Mouse (Mus musculus): ENCODE measurements around the gene Dlk1.
"Not testable (repeated sequence)": the region's sequence is repeated elsewhere in the genome, so short reads cannot be mapped to it uniquely, and the experiment has no call there.

Gene Dlk1

GRCm38 (mm10) chr12:109473575-109473976 lies 21.0 kb downstream of the Dlk1 start:
- no peak for DNase-seq (ENCODE audit: extremely low spot score, low read depth, low spot score)

DNA sequence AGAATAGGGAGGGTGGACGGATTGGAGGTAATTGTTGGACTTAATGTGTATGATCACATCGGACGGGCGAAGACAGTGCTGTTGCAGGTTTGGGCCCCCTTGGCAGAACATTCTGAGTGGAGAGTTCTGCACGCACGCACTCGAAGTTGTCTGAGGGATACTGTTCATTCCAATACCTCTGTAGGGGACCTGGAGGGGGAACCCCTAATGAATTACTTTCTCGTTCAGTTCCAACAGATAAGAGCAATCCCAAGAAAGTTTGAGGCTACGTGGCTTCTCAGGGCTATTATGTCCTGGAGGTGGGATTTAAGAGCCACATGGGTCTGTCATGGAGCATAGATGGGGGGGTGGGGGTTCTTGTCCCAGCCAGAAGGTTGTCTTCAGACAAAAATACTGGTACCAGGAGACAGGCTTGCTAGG lies 21.6 kb downstream of the Dlk1 start:
- DNase-seq (ENCODE audit: extremely low spot score, low read depth, low spot score): no peak

DNA sequence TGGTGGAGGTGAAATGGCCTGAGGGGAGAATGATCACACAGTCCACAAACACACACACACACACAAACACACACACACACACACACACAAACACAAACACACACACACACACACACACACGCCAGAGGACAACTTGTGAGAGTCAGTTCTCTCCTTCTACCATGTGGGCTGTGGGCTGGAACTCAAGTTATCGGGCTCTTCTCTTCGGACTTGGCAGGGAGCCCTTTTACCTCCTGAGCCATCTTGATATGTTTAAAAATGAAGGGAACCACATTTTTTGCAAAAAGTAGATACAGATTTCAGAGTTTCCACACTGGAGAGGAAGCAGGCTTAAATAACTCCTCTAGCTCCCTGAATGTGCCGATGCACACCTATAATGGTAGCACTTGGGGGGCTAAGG lies 22.9 kb downstream of the Dlk1 start:
- DNase-seq (ENCODE audit: extremely low spot score, low read depth, low spot score): no peak

DNA sequence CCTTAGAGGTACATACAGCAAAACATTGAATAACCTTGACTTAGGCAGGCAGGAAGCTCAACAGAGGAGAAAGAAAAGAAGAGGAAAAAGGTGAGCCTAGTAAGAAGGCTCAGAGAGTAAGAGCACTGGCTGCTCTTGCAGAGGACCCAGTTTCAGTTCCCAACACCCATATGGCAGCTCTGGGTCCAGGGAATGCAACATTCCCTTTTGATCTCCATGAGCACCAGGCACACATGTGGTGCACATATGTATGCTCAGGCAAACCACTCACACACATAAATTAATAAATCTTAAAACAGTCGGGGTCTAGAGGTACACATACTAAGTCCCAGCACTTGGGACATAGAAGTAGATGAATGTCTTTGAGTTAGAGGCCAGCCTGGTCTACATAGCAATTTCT lies 33.9 kb downstream of the Dlk1 start:
- not testable (repeated sequence) for DNase-seq (ENCODE audit: extremely low spot score, low read depth, low spot score)

- no peak for DNase-seq (ENCODE audit: extremely low spot score, low read depth, low spot score)
Measured at GRCm38 (mm10) chr12:109491701-109492100, 39.1 kb downstream of the Dlk1 start.

- DNase-seq (ENCODE audit: extremely low spot score, low read depth, low spot score): no peak
Measured at GRCm38 (mm10) chr12:109493381-109493780, 40.8 kb downstream of the Dlk1 start.

DNA sequence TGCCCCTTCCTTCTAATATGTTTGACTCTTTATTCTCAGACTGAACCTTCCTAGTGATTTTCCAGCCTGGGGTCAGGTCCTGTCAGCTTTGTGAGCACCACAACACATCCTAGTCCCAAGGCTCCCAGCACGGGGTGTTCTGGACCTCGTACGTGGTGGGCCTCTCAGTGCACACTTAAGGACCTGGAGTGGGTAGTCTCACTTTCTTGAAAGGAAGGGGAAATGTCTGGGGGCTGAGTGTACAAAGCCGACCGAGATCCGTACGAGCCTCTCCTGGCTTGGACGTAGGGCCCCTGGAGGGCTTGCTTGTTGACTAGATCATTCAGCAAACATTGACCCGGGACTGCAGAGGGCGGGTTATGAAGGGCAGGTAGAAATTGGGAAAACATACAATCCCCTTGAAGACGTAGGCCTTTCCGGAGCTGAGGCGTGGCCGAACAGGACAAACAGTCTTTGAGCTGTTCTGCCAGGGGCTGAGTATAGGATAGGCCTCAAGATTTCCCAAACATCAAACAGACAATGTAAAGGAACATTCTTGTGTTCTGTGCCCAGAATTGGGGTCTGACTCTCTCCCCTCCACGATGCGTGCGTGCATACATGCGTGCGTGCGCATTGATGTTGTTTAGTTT lies 42.5 kb downstream of the Dlk1 start:
- DNase-seq (ENCODE audit: extremely low spot score, low read depth, low spot score): no peak

DNA sequence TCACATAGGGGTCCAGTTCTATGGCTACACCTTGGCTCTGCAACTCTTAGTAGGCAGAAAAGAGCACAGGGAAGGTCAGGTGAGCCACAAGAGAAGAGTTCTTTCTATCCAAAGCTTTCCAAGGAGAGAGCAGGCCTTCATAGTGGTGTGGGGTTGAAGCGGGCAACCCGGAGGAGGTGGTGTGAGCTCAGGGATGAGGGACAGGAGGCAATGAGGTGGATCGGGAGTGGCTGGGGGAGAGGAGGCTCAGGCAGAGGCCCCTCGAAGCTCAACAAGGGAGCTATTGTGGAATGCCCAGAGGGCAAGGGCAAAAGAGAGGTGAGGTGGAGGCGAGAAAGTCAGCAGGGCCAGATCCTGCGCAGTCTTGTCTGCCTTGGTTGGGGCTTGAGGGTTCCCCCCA lies 43.8 kb downstream of the Dlk1 start:
- DNase-seq (ENCODE audit: extremely low spot score, low read depth, low spot score): no peak

DNA sequence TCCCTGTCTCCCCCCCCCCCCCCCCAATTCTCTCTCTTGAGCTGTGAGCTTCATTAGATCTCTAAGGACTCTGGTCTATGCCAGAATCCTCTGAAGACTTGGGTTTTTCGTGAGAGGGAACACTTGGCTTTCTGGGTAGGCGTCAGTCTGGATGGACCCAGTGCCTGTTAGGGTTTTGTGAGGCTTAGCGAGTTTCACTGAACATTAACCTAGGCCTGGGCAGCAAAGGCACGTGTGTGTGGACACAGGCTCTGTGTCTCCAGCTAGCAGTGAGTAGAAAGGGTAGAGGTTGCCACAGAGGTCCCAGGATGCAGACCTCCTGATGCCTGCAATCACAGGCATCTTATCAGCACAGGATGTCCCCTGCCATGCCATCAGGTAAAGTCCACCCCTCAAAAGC lies 48.4 kb downstream of the Dlk1 start:
- no peak for DNase-seq (ENCODE audit: extremely low spot score, low read depth, low spot score)

DNA sequence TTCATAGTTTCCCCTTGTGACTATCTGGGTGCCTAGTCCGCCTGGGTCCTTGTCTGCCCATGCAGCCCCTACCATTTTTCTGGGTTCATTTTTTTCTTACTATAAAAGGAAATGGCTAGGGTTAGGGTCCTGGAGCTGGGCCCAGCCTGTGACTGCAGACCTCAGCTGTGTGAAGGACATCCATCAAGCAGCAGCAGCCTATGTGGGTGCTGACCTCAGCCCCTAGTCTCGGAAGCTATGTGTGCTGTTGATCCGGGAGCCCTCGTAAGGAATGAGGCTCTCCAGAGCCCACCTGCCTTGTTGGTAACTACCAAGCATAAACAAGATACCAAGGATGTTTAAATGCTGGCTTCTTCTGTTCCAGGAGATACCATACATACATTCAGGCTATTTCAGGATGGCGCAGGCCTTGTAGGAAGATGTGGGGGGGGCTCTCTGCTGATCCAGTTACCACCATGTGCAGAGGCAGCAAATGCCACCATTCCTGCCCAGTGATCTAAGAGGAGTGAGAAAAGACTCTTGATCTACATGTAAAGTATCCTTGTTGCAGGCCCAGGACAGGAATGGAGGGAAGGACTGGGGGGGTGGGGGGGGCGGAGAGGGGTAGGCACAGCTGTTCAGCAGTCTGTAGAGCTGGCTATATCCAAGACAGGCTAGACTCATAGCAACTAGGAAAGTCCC lies 49.9 kb downstream of the Dlk1 start:
- DNase-seq (ENCODE audit: extremely low spot score, low read depth, low spot score): no peak

DNA sequence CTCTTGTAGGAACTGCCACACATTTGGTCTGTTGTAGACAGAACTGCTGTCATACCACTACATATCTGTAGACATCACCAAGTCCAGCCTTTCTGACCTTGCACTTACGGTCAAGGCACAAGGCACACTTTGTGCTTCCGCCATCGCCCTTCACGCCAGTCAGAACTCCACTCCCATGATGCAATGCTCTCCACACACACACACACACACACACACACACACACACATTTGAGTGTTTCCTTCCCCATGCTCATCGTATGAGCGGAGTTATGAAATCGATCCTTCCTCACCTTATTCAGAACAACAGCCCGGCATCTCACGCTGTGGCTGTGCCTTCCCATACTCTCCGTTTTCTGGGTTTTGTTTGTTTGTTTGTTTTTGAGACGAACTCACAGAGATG lies 55.1 kb downstream of the Dlk1 start:
- DNase-seq (ENCODE audit: extremely low spot score, low read depth, low spot score): no peak

- DNase-seq (ENCODE audit: extremely low spot score, low read depth, low spot score): no peak
Measured at GRCm38 (mm10) chr12:109508495-109509454, 56.2 kb downstream of the Dlk1 start.

DNA sequence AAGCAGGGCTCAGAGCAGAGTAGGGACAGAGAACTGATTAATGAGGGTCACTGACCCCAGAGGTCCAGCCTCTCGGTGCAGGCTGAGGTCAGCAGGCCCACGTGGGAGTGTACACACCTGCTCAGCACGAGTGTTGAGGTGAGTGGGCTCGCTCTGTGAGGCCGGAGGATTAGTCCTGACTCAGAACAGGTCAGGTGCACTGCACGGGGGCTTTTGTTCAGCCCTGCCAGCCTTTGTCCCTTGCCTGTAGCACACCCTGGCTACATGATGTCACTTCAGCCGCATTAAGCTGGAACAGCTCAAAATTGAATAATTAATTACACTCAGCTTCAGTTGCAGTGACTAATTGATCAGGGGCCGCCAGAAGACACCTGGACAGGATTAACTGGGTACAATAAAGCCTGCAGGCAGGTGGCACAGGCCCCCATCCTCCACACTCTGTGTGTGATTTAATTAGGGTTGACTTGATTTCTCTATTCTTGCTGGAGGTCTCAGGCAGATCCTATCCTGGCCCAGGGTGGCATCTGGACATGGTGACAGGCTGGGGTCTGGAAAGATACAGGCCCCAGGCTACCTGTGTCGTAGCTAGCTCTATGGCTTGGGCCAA lies 57.0 kb downstream of the Dlk1 start:
- no peak for DNase-seq (ENCODE audit: extremely low spot score, low read depth, low spot score)

DNA sequence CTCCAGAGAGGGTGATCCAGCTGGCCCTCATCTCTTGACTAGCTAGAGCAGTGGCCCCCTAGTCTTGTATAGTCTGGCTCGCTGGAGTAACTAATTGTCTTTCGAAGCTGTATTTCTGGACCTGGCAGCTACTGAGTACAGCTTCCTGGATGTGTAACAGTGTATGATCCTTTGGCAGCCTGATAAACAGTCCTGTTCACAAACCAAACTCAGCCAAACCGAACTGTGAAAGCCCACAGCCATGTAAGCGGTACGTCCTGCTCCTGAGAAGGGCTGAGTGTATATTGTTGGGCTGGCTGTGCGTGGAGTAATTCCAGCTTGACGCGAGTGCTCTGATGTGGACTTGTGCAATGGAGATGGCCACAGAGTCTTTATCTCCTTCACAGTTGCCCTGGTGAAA lies 57.6 kb downstream of the Dlk1 start:
- no peak for DNase-seq (ENCODE audit: extremely low spot score, low read depth, low spot score)

DNA sequence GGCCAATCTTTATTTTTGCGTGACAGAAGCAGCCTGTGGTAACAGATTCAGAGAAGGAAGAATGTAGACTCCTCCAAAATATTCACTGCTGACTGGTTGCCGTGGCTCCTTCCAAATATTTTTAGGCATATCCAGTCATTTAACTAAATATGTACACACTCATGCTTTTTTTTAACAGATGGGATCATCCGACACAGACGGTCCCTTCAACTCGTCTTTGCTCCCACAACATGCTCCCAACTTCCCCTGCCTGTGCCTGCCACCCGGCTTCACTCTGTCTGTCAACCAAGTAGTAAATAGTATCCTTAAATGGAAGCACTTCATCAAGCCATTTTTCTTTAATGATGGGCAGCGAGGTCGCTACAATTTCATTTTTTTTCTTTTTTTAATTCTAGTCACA lies 58.8 kb downstream of the Dlk1 start:
- DNase-seq (ENCODE audit: extremely low spot score, low read depth, low spot score): no peak

DNA sequence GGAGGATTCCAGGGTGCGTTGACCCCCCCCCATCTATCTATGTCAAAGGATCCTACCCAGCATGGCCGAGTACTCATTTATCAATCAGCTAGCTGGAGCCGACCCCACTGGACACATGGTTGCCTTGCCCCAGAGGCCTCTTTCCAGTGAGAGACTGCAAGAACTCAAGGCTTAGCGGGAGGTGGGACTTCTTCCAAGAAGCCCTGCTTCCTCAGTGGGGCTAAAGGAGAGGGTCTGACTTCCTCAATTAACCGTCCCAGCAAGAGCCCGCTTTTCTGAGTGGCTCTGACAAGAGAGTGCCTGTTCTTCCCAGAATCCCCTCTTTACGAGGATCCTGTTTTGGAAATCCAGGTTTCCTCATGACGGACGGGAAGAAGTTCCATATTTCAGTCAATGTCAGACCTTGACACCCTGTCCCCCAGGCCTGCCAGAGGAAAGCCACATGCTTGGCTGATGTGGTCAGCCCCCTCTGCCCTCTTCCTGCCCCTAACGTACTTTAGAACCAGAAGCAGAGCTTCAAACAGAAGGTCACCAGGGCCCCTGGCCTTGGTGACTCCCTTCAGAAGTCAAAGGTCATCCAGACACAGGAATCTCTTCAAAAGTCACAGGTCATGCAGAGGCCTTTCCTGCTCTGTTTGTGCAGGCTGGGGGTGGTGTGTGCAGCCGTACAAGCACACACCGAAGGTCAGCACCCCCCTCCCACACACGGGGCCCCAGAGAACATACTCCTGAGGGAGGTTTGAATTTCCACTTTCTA lies 59.7 kb downstream of the Dlk1 start:
- DNase-seq (ENCODE audit: extremely low spot score, low read depth, low spot score): no peak

Data from hindlimb bud, embryonic 11.5 days (tissue).